Mouse (Mus musculus): ENCODE measurements around the gene Slc24a3. TPM values are rescaled to one million over a fixed set of nuclear protein-coding genes. Genes with fewer than 3 reads are reported as not detected.

Gene Slc24a3
- polyA plus RNA-seq, 1 experiment from 2014 or later, result 0.64 TPM

DNA sequence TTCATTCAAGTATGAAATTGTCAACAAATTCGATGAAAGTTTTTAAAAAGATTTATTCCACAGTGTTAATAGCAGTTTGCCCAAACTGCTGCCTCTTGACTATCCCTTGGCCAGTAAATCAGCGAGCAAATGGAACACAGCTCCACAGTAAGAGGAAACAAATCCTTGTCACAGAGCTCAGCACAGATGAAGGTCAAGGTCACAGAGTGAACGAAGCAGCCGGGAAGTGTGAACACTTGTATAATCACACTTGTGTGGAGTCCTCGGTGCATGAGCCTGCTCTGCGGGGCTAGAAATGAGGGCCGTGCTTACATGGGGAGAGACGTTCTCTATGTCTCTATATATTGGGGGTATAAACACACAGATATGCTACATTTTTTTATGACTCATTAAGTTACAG, 397.0 kb downstream of the Slc24a3 start:
- no peak overlapping the region for H3K27ac ChIP-seq (replicated peaks)
- H3K36me3 ChIP-seq, result no peaks in the 10 kb centered on the region
- no peaks in the 10 kb centered on the region for H3K4me1 ChIP-seq
- H3K9me3 ChIP-seq (replicated peaks), result no peaks in the 10 kb centered on the region
- no peak overlapping the region for H3K4me3 ChIP-seq
- DNase-seq (ENCODE audit: low spot score), result no peak
- H3K27me3 ChIP-seq (ENCODE audit: low read depth, poor library complexity, severe bottlenecking), result no peaks in the 10 kb centered on the region
- 88% methylated on average over 8 of the region's 8 CpGs for WGBS

DNA sequence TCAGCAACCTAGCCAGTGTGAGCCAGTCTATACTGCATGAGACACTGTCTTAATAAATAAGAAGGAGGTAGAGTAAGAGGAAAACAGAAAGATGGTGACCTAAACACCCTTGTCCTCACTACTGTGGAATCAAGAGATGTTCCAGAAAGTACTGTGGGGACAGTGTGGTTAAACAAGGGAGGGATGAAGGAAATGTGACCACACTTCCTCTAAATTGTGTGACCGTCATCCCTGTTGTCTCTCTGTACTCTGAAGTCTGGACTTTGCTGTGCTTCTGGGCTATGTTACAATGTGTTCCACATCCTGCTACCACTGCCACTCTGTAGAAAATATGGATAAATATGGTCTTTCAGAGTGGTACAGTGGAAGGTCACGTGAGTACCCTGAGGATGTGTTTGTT, 399.4 kb downstream of the Slc24a3 start:
- DNase-seq (ENCODE audit: low spot score), result no peak
- Histone ChIP-seq H3K4me1 (no peaks in the 10 kb centered on the region), H3K27ac (replicated peaks) (no peak overlapping the region), H3K9me3 (replicated peaks) (no peaks in the 10 kb centered on the region), H3K4me3 (no peak overlapping the region), H3K27me3 (ENCODE audit: low read depth, poor library complexity, severe bottlenecking) (no peaks in the 10 kb centered on the region), H3K36me3 (no peaks in the 10 kb centered on the region)
- 79% methylated on average over 2 of the region's 2 CpGs for WGBS

DNA sequence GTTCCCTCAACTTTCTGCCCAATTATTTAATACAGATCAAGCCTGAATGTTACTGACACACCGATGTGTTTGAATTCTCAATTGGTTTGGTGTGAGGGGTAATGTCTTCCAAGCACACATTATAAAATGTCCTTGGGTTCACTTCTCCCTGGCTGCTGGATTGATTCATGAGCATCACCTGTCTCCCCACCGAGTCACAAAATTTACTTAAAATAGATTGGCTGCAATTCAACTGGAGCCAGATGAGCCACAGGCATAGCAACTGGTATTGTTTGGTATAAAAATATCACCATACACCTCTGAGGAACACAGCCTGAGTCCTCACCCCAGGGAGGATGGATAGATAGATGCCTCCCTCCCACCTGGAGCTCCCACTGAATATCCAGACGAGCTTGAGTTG, 404.4 kb downstream of the Slc24a3 start:
- DNase-seq (ENCODE audit: low spot score), result no peak
- H3K4me3 ChIP-seq, result no peak overlapping the region
- H3K4me1 ChIP-seq, result no peaks in the 10 kb centered on the region
- H3K27me3 ChIP-seq (ENCODE audit: low read depth, poor library complexity, severe bottlenecking), result no peaks in the 10 kb centered on the region
- H3K27ac ChIP-seq (replicated peaks), result no peak overlapping the region
- 84% methylated on average over 3 of the region's 3 CpGs for WGBS
- no peaks in the 10 kb centered on the region for H3K9me3 ChIP-seq (replicated peaks)
- no peaks in the 10 kb centered on the region for H3K36me3 ChIP-seq

DNA sequence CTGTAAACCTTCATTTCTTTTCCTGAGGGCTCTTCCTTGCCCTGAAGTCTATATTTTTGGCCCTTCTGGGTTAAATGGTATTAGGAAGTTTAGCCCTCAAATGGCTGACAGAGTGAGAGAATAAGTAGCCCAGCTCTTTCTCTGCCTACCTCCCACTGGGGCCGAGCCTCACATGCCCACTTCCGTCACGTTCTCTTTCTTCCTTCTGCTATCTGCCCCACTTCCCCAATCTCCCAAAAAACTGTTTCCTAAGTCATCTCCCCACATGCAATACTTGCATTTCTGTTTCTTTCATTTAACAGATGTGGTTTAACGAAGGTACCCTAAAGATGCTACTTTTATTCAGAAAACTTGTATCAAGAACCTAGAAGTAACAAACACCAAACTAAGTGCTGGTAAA, 406.6 kb downstream of the Slc24a3 start:
- Histone ChIP-seq H3K36me3 (no peaks in the 10 kb centered on the region), H3K27ac (replicated peaks) (no peak overlapping the region), H3K27me3 (ENCODE audit: low read depth, poor library complexity, severe bottlenecking) (no peaks in the 10 kb centered on the region), H3K4me1 (no peaks in the 10 kb centered on the region), H3K4me3 (no peak overlapping the region), H3K9me3 (replicated peaks) (no peaks in the 10 kb centered on the region)
- no peak for DNase-seq (ENCODE audit: low spot score)
- WGBS, result 85% methylated on average over 4 of the region's 4 CpGs

DNA sequence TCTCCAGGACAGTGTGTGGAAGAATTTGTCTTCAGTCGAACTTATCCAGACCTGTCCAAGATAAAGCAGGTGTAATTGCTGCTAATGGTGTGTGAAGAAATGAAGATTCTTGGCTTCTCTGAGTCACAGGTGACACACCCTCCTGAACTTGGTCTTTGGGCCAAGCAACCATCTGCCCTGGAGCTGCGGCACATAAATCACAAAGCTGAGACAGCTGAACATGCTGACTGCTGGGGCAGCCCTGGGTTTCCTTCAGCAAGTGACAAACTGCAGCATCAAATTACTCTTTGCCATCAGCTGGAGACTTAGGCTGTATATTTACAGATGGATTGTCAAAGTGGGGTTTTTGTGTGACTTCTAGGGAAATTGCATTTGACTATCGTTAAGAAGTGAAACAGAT, 415.5 kb downstream of the Slc24a3 start:
- no peak for DNase-seq (ENCODE audit: low spot score)
- H3K4me3 ChIP-seq, result no peak overlapping the region
- 86% methylated on average over 3 of the region's 3 CpGs for WGBS
- no peaks in the 10 kb centered on the region for H3K4me1 ChIP-seq
- H3K9me3 ChIP-seq (replicated peaks), result no peaks in the 10 kb centered on the region
- H3K27me3 ChIP-seq (ENCODE audit: low read depth, poor library complexity, severe bottlenecking), result no peaks in the 10 kb centered on the region
- no peak overlapping the region for H3K27ac ChIP-seq (replicated peaks)
- no peaks in the 10 kb centered on the region for H3K36me3 ChIP-seq

DNA sequence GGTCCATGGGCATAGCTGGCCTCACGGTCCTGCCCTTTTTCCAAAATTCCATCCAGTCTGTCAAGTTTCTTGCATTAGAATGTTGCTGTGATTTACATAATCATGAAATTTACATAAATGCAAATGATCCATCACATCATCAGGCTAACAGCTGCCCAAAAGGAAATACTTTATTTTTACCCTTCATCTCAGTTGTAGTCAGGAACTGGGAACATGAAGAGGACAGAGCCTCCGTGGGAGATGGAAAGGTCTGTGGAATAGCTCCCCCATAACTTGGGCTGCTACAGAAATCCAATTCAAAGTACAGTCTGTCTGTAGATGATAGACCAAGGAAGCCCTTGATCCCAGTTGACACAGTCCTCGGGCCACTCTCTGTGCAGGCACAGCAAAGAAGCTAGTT, 417.9 kb downstream of the Slc24a3 start:
- Histone ChIP-seq H3K36me3 (no peaks in the 10 kb centered on the region), H3K4me3 (no peak overlapping the region), H3K27me3 (ENCODE audit: low read depth, poor library complexity, severe bottlenecking) (no peaks in the 10 kb centered on the region), H3K9me3 (replicated peaks) (no peaks in the 10 kb centered on the region), H3K27ac (replicated peaks) (no peak overlapping the region), H3K4me1 (no peaks in the 10 kb centered on the region)
- no peak for DNase-seq (ENCODE audit: low spot score)
- WGBS, result 86% methylated on average over 3 of the region's 3 CpGs

DNA sequence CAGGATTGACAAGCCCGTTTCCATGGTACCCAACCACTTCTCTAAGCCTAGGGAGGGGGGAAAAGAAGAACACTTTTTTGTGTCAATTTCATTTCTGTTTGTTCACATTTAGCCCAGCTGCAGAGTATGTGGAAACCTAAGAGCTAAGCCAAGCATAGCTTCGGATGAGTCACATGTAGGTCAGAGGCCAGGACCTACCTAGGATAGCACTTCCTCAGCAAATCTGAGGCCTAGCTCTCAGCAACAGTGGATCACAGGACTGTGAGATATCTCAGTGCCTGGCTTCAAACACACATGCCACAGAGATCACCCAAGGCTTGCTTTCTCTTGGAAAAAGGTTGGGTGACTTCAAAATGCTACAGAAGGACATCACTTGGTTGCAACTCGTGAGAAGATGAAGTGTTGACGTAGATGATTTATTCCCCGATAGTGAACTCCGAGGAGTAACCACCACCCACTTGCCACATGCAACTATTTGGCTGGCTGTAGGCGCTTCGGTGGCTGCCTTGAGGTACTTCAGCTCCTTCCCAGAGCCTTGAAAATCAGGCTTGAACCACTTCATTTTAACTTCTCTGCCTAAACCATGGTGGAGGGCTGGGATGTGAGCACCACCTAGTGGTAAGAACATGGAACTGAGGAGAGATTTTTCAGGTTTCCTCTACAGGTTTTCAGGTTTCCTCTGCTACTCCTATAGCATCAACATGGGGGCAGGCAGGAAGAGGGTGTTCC, 420.6 kb downstream of the Slc24a3 start:
- Histone ChIP-seq H3K4me1 (no peaks in the 10 kb centered on the region), H3K36me3 (no peaks in the 10 kb centered on the region), H3K9me3 (replicated peaks) (no peaks in the 10 kb centered on the region), H3K27ac (replicated peaks) (no peak overlapping the region), H3K27me3 (ENCODE audit: low read depth, poor library complexity, severe bottlenecking) (no peaks in the 10 kb centered on the region), H3K4me3 (no peak overlapping the region)
- WGBS, result 71% methylated on average over 8 of the region's 8 CpGs
- peak; percentile 47 for DNase-seq (ENCODE audit: low spot score)

DNA sequence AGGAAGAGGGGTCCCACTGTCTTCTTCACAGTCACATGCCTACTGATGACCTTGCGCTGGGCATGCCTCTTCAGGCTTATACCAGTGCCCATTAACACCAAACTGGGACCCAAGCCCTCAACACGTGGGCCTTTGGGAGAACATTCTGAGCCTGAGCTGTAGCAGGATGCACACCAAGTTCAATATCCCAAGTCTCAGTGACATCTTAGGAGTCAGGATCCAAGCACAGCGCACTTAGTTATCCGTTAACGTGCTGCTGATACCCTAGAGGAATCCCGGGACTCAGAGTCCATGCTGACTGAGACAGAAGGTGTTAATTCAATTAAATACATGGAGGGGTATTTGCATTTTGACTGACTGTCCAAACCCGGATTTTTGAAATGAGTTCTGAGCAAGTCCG, 424.3 kb downstream of the Slc24a3 start:
- Histone ChIP-seq H3K9me3 (replicated peaks) (no peaks in the 10 kb centered on the region), H3K27ac (replicated peaks) (no peak overlapping the region), H3K27me3 (ENCODE audit: low read depth, poor library complexity, severe bottlenecking) (no peaks in the 10 kb centered on the region), H3K4me1 (no peaks in the 10 kb centered on the region), H3K36me3 (no peaks in the 10 kb centered on the region), H3K4me3 (no peak overlapping the region)
- DNase-seq (ENCODE audit: low spot score), result no peak
- 89% methylated on average over 8 of the region's 8 CpGs for WGBS

DNA sequence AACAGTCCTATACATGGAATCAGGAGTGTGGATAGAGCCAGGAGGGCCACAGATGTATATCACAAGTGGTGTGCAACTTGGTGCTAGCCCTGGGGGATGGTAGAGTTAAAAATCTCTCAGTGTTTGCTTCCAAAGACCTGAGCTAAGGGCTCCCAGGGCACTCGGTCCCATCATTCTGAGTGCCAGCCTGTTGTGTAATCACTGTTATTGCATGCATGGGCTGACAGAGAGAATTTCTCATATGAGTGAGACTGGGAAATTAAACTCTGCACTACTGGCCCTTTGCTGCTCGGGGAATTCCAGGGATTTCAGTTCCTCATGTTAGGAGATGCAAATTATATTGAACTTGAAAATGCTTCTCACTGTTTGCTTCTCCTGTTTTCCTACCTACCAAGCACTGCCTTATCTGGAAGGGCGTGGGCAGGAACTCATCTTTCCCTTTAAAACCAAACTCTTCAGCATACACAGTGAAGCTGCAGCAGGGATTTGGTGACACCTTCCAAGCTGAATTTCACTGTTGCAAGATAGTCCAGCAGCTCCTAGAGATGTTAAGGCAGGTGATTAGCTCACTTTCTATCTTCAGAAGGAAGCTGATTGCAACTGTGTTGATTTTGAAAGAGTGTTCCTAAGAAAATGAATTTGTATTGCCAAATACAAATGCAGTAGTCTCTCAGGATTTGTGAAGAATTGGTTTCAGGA, 426.2 kb downstream of the Slc24a3 start:
- Histone ChIP-seq H3K4me1 (no peaks in the 10 kb centered on the region), H3K9me3 (replicated peaks) (no peaks in the 10 kb centered on the region), H3K36me3 (no peaks in the 10 kb centered on the region), H3K27me3 (ENCODE audit: low read depth, poor library complexity, severe bottlenecking) (no peaks in the 10 kb centered on the region), H3K27ac (replicated peaks) (no peak overlapping the region), H3K4me3 (no peak overlapping the region)
- no peak for DNase-seq (ENCODE audit: low spot score)
- WGBS, result 75% methylated on average over 3 of the region's 3 CpGs

DNA sequence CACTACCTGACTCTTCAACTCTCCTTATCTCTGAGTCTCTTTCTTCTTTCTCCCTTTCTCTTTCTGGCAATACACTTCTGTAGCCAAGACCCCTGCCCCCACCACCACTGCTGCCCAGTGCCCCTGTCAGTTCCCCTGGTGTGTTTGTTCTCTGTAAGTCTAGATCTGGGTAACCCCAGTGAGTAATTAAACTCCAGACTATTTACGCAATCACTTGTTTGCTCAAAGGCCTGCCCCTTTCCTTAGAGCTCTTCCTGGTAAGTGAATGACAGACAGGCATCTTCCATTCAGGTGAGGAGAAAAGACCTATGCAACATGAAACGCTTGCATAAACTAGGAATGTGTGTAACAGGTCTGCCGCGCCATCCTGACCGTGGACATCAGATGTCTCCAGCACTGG, 430.3 kb downstream of the Slc24a3 start:
- no peaks in the 10 kb centered on the region for H3K9me3 ChIP-seq (replicated peaks)
- DNase-seq (ENCODE audit: low spot score), result no peak
- no peak overlapping the region for H3K27ac ChIP-seq (replicated peaks)
- no peaks in the 10 kb centered on the region for H3K4me1 ChIP-seq
- H3K4me3 ChIP-seq, result no peak overlapping the region
- no peaks in the 10 kb centered on the region for H3K27me3 ChIP-seq (ENCODE audit: low read depth, poor library complexity, severe bottlenecking)
- no peaks in the 10 kb centered on the region for H3K36me3 ChIP-seq
- WGBS, result 86% methylated on average over 5 of the region's 5 CpGs

DNA sequence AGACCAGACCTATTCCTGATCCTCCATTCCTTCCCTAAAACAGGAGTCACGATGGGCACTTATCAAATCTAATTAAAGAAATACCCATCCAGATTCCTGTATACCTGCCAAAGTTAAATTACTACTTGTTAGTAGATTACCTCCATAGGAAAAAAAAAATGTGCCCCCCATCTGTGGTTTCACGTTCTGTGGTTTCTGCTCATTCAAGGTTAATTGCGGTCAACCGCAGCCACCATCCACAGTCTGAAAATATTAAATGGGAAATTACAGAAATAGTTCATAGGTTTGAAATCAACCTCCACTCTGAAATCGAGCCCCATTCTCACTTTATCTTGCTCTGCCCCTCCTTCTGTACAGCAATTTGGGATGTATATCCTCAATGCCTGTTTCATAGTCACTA, 440.3 kb downstream of the Slc24a3 start:
- no peaks in the 10 kb centered on the region for H3K9me3 ChIP-seq (replicated peaks)
- no peak overlapping the region for H3K4me3 ChIP-seq
- H3K36me3 ChIP-seq, result no peaks in the 10 kb centered on the region
- no peak for DNase-seq (ENCODE audit: low spot score)
- no peaks in the 10 kb centered on the region for H3K27me3 ChIP-seq (ENCODE audit: low read depth, poor library complexity, severe bottlenecking)
- 91% methylated on average over 5 of the region's 5 CpGs for WGBS
- no peak overlapping the region for H3K27ac ChIP-seq (replicated peaks)
- peaks cover 5% of the 10 kb centered on the region; the same call in 1 of the 2 replicates for H3K4me1 ChIP-seq

DNA sequence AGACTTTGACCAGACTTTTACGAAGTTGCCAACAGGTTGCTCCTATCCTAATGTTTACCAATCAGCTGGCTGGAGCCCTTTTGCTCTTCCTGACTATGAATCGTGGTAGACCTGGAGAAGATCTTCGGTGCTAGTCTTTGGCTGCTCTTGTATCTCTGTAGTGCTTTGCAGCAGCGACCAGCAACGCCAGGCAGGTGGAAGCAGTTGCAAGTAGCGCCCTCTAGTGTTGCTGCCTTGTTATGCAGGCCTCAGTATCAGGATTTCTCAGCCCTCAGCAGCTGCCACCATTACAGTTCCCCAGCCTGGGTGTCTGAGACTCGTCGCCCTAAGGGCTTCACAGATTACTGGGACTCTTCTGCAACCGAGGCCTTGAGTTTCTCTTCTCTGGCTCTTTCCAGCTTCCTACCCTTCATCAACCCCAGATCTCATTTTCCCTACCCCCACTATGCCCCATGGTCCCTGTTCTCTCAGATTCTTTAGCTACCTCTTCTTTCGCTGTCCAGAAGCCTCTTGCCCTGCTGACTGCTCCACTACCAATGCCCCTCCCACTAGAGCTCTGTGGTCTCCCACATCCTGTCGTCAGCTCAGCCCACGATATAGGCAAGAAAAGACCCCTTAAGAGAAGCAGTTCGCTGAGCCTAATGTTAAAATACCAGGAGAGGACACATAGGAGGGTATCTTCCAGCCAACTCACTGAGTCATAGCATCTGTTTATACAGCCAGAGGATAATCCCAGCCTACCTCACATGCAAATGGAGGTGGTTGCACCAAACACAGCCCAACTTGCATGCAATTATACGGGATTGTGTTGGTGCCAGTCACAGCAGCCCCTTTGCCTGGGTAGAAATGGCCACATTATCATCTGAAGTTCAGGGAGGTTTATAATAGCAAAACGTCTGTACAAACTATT, 443.5 kb downstream of the Slc24a3 start:
- WGBS, result 44% methylated on average over 15 of the region's 15 CpGs
- Histone ChIP-seq H3K4me3 (no peak overlapping the region), H3K9me3 (replicated peaks) (no peaks in the 10 kb centered on the region), H3K27ac (replicated peaks) (no peak overlapping the region; the same call in 1 of the 2 replicates), H3K36me3 (no peaks in the 10 kb centered on the region), H3K4me1 (peaks cover 5% of the 10 kb centered on the region; the same call in 1 of the 2 replicates), H3K27me3 (ENCODE audit: low read depth, poor library complexity, severe bottlenecking) (no peaks in the 10 kb centered on the region)
- DNase-seq (ENCODE audit: low spot score), result peak; percentile 69

All from midbrain, embryonic 10.5 days (tissue).